Mouse (Mus musculus): ENCODE results near the gene Slc25a48.

- no peak for TF ChIP-seq CTCF (IDR thresholded peaks at IDR 0.05; ENCODE audit: extremely low read depth, insufficient read length, insufficient replicate concordance, low read depth, low read length)
- no peak for TF ChIP-seq POLR2A (IDR thresholded peaks at IDR 0.05; ENCODE audit: low read depth, low read length)
Measured at GRCm38 (mm10) chr13:56412286-56412873, 25.8 kb upstream of the Slc25a48 start.

Measured in small intestine, adult 2 months (tissue).